8 mouse cellular contexts compared by ENCODE assay signal in genomic region chr4:139092356-139093195, GRCm38 (mm10). TPM values are rescaled to one million over a fixed set of nuclear protein-coding genes. Genes with fewer than 3 reads are reported as not detected.
DNase-seq lines count a peak whose midpoint lies in the region; ATAC-seq and TF ChIP-seq lines count a peak whose summit lies in the region.

Gene Nbl1, minus strand, starts transcription at chr4:139092993.

- ATAC-seq in heart, postnatal 0 days (ENCODE audit: insufficient read depth, low read depth): peak; percentile 58

- H3K27ac ChIP-seq in forebrain, embryonic 10.5 days: peak within 1 kb of the TSS; percentile 80
- H3K27ac ChIP-seq in heart, postnatal 0 days (ENCODE audit: low read depth): no peak within 1 kb of the TSS

- peak within 1 kb of the TSS; percentile 68 for H3K9ac ChIP-seq in heart, postnatal 0 days (replicated peaks; ENCODE audit: low read depth, low read length)

- H3K27me3 ChIP-seq in forebrain, embryonic 10.5 days (ENCODE audit: poor library complexity, severe bottlenecking): peaks cover 76% of the 10 kb centered on the region
- peaks cover 16% of the 10 kb centered on the region; the same call in 1 of the 2 replicates for H3K27me3 ChIP-seq in heart, postnatal 0 days (ENCODE audit: control insufficient read depth, insufficient read depth, low read length)

- peak within 1 kb of the TSS; percentile 60 for H3K4me3 ChIP-seq in forebrain, embryonic 10.5 days
- peak within 1 kb of the TSS; percentile 65 for H3K4me3 ChIP-seq in heart, postnatal 0 days (ENCODE audit: low read depth, low read length)

- peak; percentile 42 for DNase-seq in right cerebral cortex, postnatal 14 days
- no peak for DNase-seq in right cerebral cortex, postnatal 10 days (ENCODE audit: low spot score in 2 of 2)
- DNase-seq in forebrain, embryonic 10.5 days (ENCODE audit: extremely low spot score, low spot score): no peak
- peak; percentile 40 for DNase-seq in heart, postnatal 0 days (ENCODE audit: low spot score)
- no peak for DNase-seq in layer of hippocampus, postnatal 25 days (ENCODE audit: extremely low spot score in 1 of 2, low spot score in 1 of 2)
- DNase-seq in lung, postnatal 14 days: peak; percentile 80
- peak; percentile 52 for DNase-seq in testis, postnatal 14 days (ENCODE audit: low spot score)
- no peak for DNase-seq in adipocyte (ENCODE audit: low spot score)

- WGBS in forebrain, embryonic 10.5 days: 1% methylated on average over 69 of the region's 105 CpGs
- WGBS in heart, postnatal 0 days: 2% methylated on average over 87 of the region's 105 CpGs

- no peak for TF ChIP-seq EP300 in heart, postnatal 0 days (IDR thresholded peaks at IDR 0.05; ENCODE audit: low read depth)

- TF ChIP-seq CTCF in heart, postnatal 0 days (IDR thresholded peaks at IDR 0.05; ENCODE audit: low read depth): no peak

- peaks cover 11% of the 10 kb centered on the region; the same call in 1 of the 2 replicates for H3K9me3 ChIP-seq in forebrain, embryonic 10.5 days
- H3K9me3 ChIP-seq in heart, postnatal 0 days (replicated peaks; ENCODE audit: control insufficient read depth, low read length): no peaks in the 10 kb centered on the region

- H3K4me2 ChIP-seq in heart, postnatal 0 days (ENCODE audit: low read depth, low read length): peak within 1 kb of the TSS; percentile 98

- peaks cover 38% of the 10 kb centered on the region for H3K4me1 ChIP-seq in forebrain, embryonic 10.5 days
- H3K4me1 ChIP-seq in heart, postnatal 0 days (ENCODE audit: control insufficient read depth, insufficient read depth): peaks cover 20% of the 10 kb centered on the region

- no peaks in the 10 kb centered on the region for H3K36me3 ChIP-seq in forebrain, embryonic 10.5 days (replicated peaks)
- no peaks in the 10 kb centered on the region for H3K36me3 ChIP-seq in heart, postnatal 0 days (replicated peaks; ENCODE audit: control insufficient read depth, insufficient read depth, low read length)

RNA-seq across cellular contexts. Expression of gene Nbl1, which starts in this region (rescaled TPM):
- 19.6 and 22.7 TPM in 2 replicates for polyA plus RNA-seq in forebrain, embryonic 10.5 days (2016; fragmentation: Nextera tagmentation; extraction: Ambion mirVana)
- total RNA-seq in heart, postnatal 0 days (2014; rRNA removed; ENCODE audit: low replicate concordance): 33.2 and 55.8 TPM in 2 replicates
- 14.2 and 16.8 TPM in 2 replicates for polyA plus RNA-seq in heart, postnatal 0 days (2015; fragmentation: Nextera tagmentation; extraction: Ambion mirVana)
- 10 to 100 TPM; 75.6 to 90.6 TPM for total RNA-seq in layer of hippocampus, postnatal 25 days (2021)

Comparison
In these comparisons a context has a peak if more than half of its experiments do, and no peak if none do; other contexts are left out.
1. DNase-seq: peak in right cerebral cortex, postnatal 14 days (single experiment), heart, postnatal 0 days (single experiment), lung, postnatal 14 days (single experiment) and testis, postnatal 14 days (single experiment); none in right cerebral cortex, postnatal 10 days (0 of 2), forebrain, embryonic 10.5 days (single experiment), layer of hippocampus, postnatal 25 days (0 of 2) and adipocyte (single experiment).